Mouse (Mus musculus) E14TG2a.4 (cell line): Measurements from ENCODE around the gene Exoc6b.

Experiments used
- H3K27me3 ChIP-seq: 2 replicates; pipeline ENCODE4 v1.6.1; 2014; ENCODE audit warnings: low read length, control low read depth; ENCODE audit not compliant: insufficient read depth
- H3K36me3 ChIP-seq: 2 replicates; pipeline ENCODE4 v1.6.1; 2014; ENCODE audit warnings: low read length, control low read depth; ENCODE audit not compliant: insufficient read depth
- H3K4me1 ChIP-seq: replicated peaks from 2 replicates; pipeline ENCODE4 v1.6.1; 2014; ENCODE audit warnings: low read depth, low read length, control low read depth
- H3K4me3 ChIP-seq: replicated peaks from 2 replicates; pipeline ENCODE4 v1.5.1; 2014; ENCODE audit warnings: mild to moderate bottlenecking, low read length
- H3K9me3 ChIP-seq: 2 replicates; pipeline ENCODE4 v1.6.1; 2014; ENCODE audit warnings: low read length, control low read depth
- CTCF ChIP-seq: conservative IDR thresholded peaks from 2 replicates; pipeline ENCODE4 v1.5.1; 2014; ENCODE audit warnings: low read length
- NANOG ChIP-seq: IDR thresholded peaks from 2 replicates; pipeline ENCODE4 v1.6.1; 2014; ENCODE audit warnings: borderline replicate concordance, low read length, mixed read lengths
- POU5F1 ChIP-seq: IDR thresholded peaks from 2 replicates; pipeline ENCODE4 v1.6.1; 2014; ENCODE audit warnings: low read length, borderline replicate concordance

The Exoc6b gene

GRCm38 (mm10) chr6:84699579-84699978 lies 369.7 kb downstream of the Exoc6b start:
- no peaks in the 10 kb centered on the region for H3K36me3 ChIP-seq
- no peak for TF ChIP-seq NANOG
- no peak for TF ChIP-seq CTCF
- TF ChIP-seq POU5F1: no peak
- no peaks in the 10 kb centered on the region for H3K27me3 ChIP-seq
- peaks cover 9% of the 10 kb centered on the region for H3K4me1 ChIP-seq
- H3K9me3 ChIP-seq: no peaks in the 10 kb centered on the region
- no peak overlapping the region for H3K4me3 ChIP-seq

- Histone ChIP-seq H3K36me3 (no peaks in the 10 kb centered on the region), H3K4me1 (peaks cover 9% of the 10 kb centered on the region), H3K9me3 (no peaks in the 10 kb centered on the region), H3K27me3 (no peaks in the 10 kb centered on the region), H3K4me3 (no peak overlapping the region)
- TF ChIP-seq NANOG (no peak), CTCF (no peak), POU5F1 (no peak)
Observed at GRCm38 (mm10) chr6:84698288-84698673, 371.0 kb downstream of the Exoc6b start.

- H3K27me3 ChIP-seq: no peaks in the 10 kb centered on the region
- TF ChIP-seq POU5F1 (no peak), CTCF (no peak), NANOG (no peak)
- no peaks in the 10 kb centered on the region for H3K9me3 ChIP-seq
- H3K36me3 ChIP-seq: no peaks in the 10 kb centered on the region
- H3K4me3 ChIP-seq: no peak overlapping the region
- peaks cover 9% of the 10 kb centered on the region for H3K4me1 ChIP-seq
Observed at GRCm38 (mm10) chr6:84697474-84698287, 371.6 kb downstream of the Exoc6b start.

- H3K27me3 ChIP-seq: no peaks in the 10 kb centered on the region
- no peak overlapping the region for H3K4me3 ChIP-seq
- H3K36me3 ChIP-seq: peaks cover 4% of the 10 kb centered on the region; the same call in 1 of the 2 replicates
- TF ChIP-seq CTCF: no peak
- no peak for TF ChIP-seq NANOG
- no peak for TF ChIP-seq POU5F1
- H3K4me1 ChIP-seq: peaks cover 9% of the 10 kb centered on the region
- peaks cover 7% of the 10 kb centered on the region for H3K9me3 ChIP-seq
Observed at GRCm38 (mm10) chr6:84693844-84694243, 375.5 kb downstream of the Exoc6b start.

- Histone ChIP-seq H3K27me3 (no peaks in the 10 kb centered on the region), H3K9me3 (peaks cover 13% of the 10 kb centered on the region), H3K36me3 (peaks cover 5% of the 10 kb centered on the region; the same call in 1 of the 2 replicates), H3K4me3 (no peak overlapping the region), H3K4me1 (peaks cover 9% of the 10 kb centered on the region)
- TF ChIP-seq POU5F1: no peak
- TF ChIP-seq CTCF: no peak
- no peak for TF ChIP-seq NANOG
Observed at GRCm38 (mm10) chr6:84693204-84693603, 376.1 kb downstream of the Exoc6b start.

GRCm38 (mm10) chr6:84691907-84692306 lies 377.4 kb downstream of the Exoc6b start:
- peaks cover 5% of the 10 kb centered on the region; the same call in 1 of the 2 replicates for H3K36me3 ChIP-seq
- no peak for TF ChIP-seq NANOG
- TF ChIP-seq POU5F1: no peak
- TF ChIP-seq CTCF: no peak
- no peak overlapping the region for H3K4me3 ChIP-seq
- peaks cover 14% of the 10 kb centered on the region for H3K9me3 ChIP-seq
- no peaks in the 10 kb centered on the region for H3K27me3 ChIP-seq
- H3K4me1 ChIP-seq: no peaks in the 10 kb centered on the region

- Histone ChIP-seq H3K9me3 (no peaks in the 10 kb centered on the region), H3K4me3 (no peak overlapping the region), H3K4me1 (no peaks in the 10 kb centered on the region), H3K36me3 (no peaks in the 10 kb centered on the region), H3K27me3 (no peaks in the 10 kb centered on the region)
- TF ChIP-seq NANOG (no peak), POU5F1 (no peak), CTCF (no peak)
Observed at GRCm38 (mm10) chr6:84677770-84678169, 391.5 kb downstream of the Exoc6b start.

- Histone ChIP-seq H3K27me3 (no peaks in the 10 kb centered on the region), H3K4me1 (no peaks in the 10 kb centered on the region), H3K4me3 (no peak overlapping the region), H3K9me3 (0 out of 2 replicates have a peak, but pooled peaks cover 5% of the 10 kb centered on the region), H3K36me3 (no peaks in the 10 kb centered on the region)
- TF ChIP-seq NANOG (no peak), POU5F1 (no peak), CTCF (no peak)
Observed at GRCm38 (mm10) chr6:84674936-84675335, 394.4 kb downstream of the Exoc6b start.
